Mouse (Mus musculus) myocyte (in vitro differentiated cells): ENCODE data around the gene Defb13.

Experiments
- E2F4 ChIP-seq: IDR thresholded peaks from one replicate; pipeline ENCODE4 v1.6.1; 2011; ENCODE audit warnings: mild to moderate bottlenecking, control low read depth, moderate library complexity; ENCODE audit not compliant: insufficient read depth
- MAX ChIP-seq: IDR thresholded peaks from one replicate; pipeline ENCODE4 v1.6.1; 2011; ENCODE audit warnings: low read depth, mild to moderate bottlenecking, control low read depth
- POLR2A ChIP-seq: IDR thresholded peaks from one replicate; pipeline ENCODE4 v1.6.1; 2011; ENCODE audit warnings: low read depth, mild to moderate bottlenecking, control low read depth, moderate library complexity; ENCODE audit not compliant: insufficient read length
- SRF ChIP-seq: IDR thresholded peaks from one replicate; pipeline ENCODE4 v1.6.1; 2011; ENCODE audit warnings: low read depth; ENCODE audit not compliant: control insufficient read depth, insufficient read length
- TCF12 ChIP-seq: IDR thresholded peaks from one replicate; pipeline ENCODE4 v1.6.1; 2011; ENCODE audit warnings: mild to moderate bottlenecking, control low read depth; ENCODE audit not compliant: poor library complexity, insufficient read depth, severe bottlenecking
- TCF3 ChIP-seq: IDR thresholded peaks from one replicate; pipeline ENCODE4 v1.6.1; 2011; ENCODE audit warnings: low read depth, control low read depth; ENCODE audit not compliant: insufficient read length

DNA sequence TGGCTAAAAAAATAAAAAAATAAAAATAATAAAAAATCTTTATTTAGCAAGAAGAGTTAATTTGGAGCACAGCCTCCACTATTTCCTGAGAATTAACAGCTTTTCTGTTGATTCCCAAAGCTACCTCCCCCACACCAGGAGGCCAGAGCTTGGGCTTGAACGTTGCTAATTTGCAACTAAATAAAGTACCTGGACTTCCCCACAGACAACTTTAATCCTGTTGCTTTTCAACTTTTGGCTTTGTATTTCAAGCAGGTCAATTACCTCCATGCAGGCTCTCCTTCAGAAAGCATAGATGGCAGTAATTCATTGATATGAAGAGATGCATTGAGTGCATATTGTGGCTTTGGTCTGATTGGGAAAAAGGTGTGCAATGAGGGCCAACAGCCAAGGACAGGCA is 34.6 kb upstream of the Defb13 start:
- TF ChIP-seq SRF (no peak), E2F4 (no peak), POLR2A (no peak), MAX (no peak), TCF3 (no peak), TCF12 (no peak)
